ENCODE assay signal across 10 mouse cellular contexts in the genomic region with DNA sequence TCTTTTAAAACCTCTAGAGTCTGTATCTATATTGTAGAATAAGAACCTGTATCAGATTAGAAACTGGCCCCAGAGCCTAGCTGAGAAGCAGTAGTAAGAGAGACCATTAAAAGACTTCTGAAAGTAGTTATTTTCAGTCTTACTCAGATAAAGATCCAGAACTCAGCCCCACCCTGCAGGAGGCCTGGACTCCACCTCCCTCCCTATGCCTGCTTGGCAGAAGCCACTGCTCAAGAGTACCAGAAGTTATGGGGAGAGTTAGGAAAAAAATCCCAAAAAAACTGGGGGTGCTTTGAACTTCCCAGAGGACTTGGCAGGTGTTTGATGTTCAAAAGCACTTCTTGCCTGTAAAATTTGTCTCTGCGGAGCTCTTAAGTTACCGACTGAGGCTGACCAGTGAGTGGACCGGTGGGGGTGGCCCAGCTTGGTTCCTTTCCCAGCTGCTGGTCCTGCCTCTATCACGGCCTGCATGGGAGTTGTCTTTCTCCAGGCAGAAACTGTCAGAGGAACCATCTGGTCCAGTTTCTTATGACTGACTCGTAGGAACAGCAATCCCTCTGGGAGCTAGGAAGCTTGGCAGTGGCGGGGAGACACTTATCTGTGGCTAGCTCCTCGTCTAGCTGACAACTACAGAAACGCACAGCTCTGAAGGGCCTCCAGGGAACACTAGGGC.
A peak's percentile ranks its signal among the peaks of the same experiment; 100 is the strongest.
DNase-seq lines count a peak whose midpoint lies in the region; ATAC-seq and TF ChIP-seq lines count a peak whose summit lies in the region.
"Had no signal": no experiment of that assay in that cellular context is flagged by ENCODE, and none has a peak within 500 bp of the region (broad histone marks: within the 10 kb centered on the region; RNA-seq: fewer than 3 reads in every experiment).

No protein-coding gene starts in this region.

- WGBS in embryonic facial prominence, embryonic 10.5 days, result 70% methylated on average over 8 of the region's 8 CpGs
- 51% methylated on average over 8 of the region's 8 CpGs for WGBS in heart, embryonic 15.5 days
- WGBS in hindbrain, embryonic 16.5 days, result 55% methylated on average over 8 of the region's 8 CpGs

- no peak for DNase-seq in layer of hippocampus, adult 2 months (ENCODE audit: low spot score in 2 of 2)
- DNase-seq in layer of hippocampus, adult 9-10 months (ENCODE audit: low spot score), result no peak
- no peak for DNase-seq in embryonic facial prominence, embryonic 10.5 days (ENCODE audit: low spot score)
- DNase-seq in lung, postnatal 14 days, result peak; percentile 23
- DNase-seq in adrenal gland, postnatal 25 days, result no peak

- no peaks in the 10 kb centered on the region for H3K36me3 ChIP-seq in embryonic facial prominence, embryonic 10.5 days (replicated peaks)
- no peaks in the 10 kb centered on the region for H3K36me3 ChIP-seq in heart, embryonic 15.5 days
- no peaks in the 10 kb centered on the region for H3K36me3 ChIP-seq in hindbrain, embryonic 16.5 days (ENCODE audit: control insufficient read depth, insufficient read depth, low read length)
- H3K36me3 ChIP-seq: liver, embryonic 15.5 days had no signal

- H3K9me3 ChIP-seq in embryonic facial prominence, embryonic 10.5 days, result no peaks in the 10 kb centered on the region
- H3K9me3 ChIP-seq in heart, embryonic 15.5 days (replicated peaks), result no peaks in the 10 kb centered on the region
- no peaks in the 10 kb centered on the region for H3K9me3 ChIP-seq in hindbrain, embryonic 16.5 days (ENCODE audit: control insufficient read depth, low read length)
- H3K9me3 ChIP-seq: liver, embryonic 15.5 days had no signal

- peaks cover 13% of the 10 kb centered on the region; the same call in 1 of the 2 replicates for H3K4me1 ChIP-seq in embryonic facial prominence, embryonic 10.5 days
- peaks cover 23% of the 10 kb centered on the region for H3K4me1 ChIP-seq in heart, embryonic 15.5 days (replicated peaks)
- no peaks in the 10 kb centered on the region; the same call in 1 of the 2 replicates for H3K4me1 ChIP-seq in hindbrain, embryonic 16.5 days (ENCODE audit: control insufficient read depth, insufficient read depth, low read depth, low read length)
- H3K4me1 ChIP-seq: liver, embryonic 15.5 days had no signal

- ATAC-seq in heart, embryonic 15.5 days (replicated peaks; ENCODE audit: insufficient number of reproducible peaks, insufficient read depth, low FRiP score, low read depth), result no peak
- no peak for ATAC-seq in erythroid progenitor cell, adult 5-6 weeks (replicated peaks; ENCODE audit: low FRiP score, poor library complexity, severe bottlenecking)
- ATAC-seq in hindbrain, embryonic 16.5 days, result no peak

- TF ChIP-seq CTCF in layer of hippocampus, adult 2 months (conservative IDR thresholded peaks at IDR 0.05), result no peak

- no peak overlapping the region for H3K4me3 ChIP-seq in layer of hippocampus, adult 2 months
- no peak overlapping the region for H3K4me3 ChIP-seq in embryonic facial prominence, embryonic 10.5 days
- H3K4me3 ChIP-seq in heart, embryonic 15.5 days, result no peak overlapping the region
- no peak overlapping the region for H3K4me3 ChIP-seq in hindbrain, embryonic 16.5 days (ENCODE audit: low read length)
- H3K4me3 ChIP-seq: erythroblast, embryonic 14.5 days; liver, embryonic 15.5 days had no signal

- no peaks in the 10 kb centered on the region for H3K27me3 ChIP-seq in embryonic facial prominence, embryonic 10.5 days (replicated peaks; ENCODE audit: low read depth, poor library complexity, severe bottlenecking)
- H3K27me3 ChIP-seq in heart, embryonic 15.5 days, result no peaks in the 10 kb centered on the region
- H3K27me3 ChIP-seq in hindbrain, embryonic 16.5 days (replicated peaks; ENCODE audit: control insufficient read depth, insufficient read depth, low read length), result no peaks in the 10 kb centered on the region
- H3K27me3 ChIP-seq: liver, embryonic 15.5 days had no signal

- H3K9ac ChIP-seq in heart, embryonic 15.5 days, result no peak overlapping the region
- no peak overlapping the region for H3K9ac ChIP-seq in hindbrain, embryonic 16.5 days (ENCODE audit: low read depth, low read length)
- H3K9ac ChIP-seq: liver, embryonic 15.5 days had no signal

- peak overlapping the region; percentile 4; the same call in 1 of the 2 replicates for H3K27ac ChIP-seq in layer of hippocampus, adult 2 months
- peak overlapping the region; percentile 55; the same call in 1 of the 2 replicates for H3K27ac ChIP-seq in embryonic facial prominence, embryonic 10.5 days (replicated peaks)
- 0 out of 2 replicates have a peak overlapping the region, but pooled peaks have one; percentile 16 for H3K27ac ChIP-seq in heart, embryonic 15.5 days
- H3K27ac ChIP-seq in hindbrain, embryonic 16.5 days (ENCODE audit: low read depth, low read length), result no peak overlapping the region
- H3K27ac ChIP-seq: liver, embryonic 15.5 days had no signal

- H3K4me2 ChIP-seq in heart, embryonic 15.5 days, result no peak overlapping the region
- H3K4me2 ChIP-seq in hindbrain, embryonic 16.5 days (ENCODE audit: low read length), result no peak overlapping the region
- H3K4me2 ChIP-seq: liver, embryonic 15.5 days had no signal
